ENCODE assay signal across 17 mouse cellular contexts in genomic region chr7:25790615-25791014, GRCm38 (mm10). TPM values are rescaled to one million over a fixed set of nuclear protein-coding genes. Genes with fewer than 3 reads are reported as not detected.
DNase-seq lines count a peak whose midpoint lies in the region; ATAC-seq lines count a peak whose summit lies in the region.
"Had no signal": no experiment of that assay in that cellular context is flagged by ENCODE, and none has a peak within 500 bp of the region (broad histone marks: within the 10 kb centered on the region; RNA-seq: fewer than 3 reads in every experiment).

No protein-coding gene starts in this region.

- H3K4me1 ChIP-seq in hindbrain, embryonic 12.5 days: peaks cover 23% of the 10 kb centered on the region

- H3K36me3 ChIP-seq in hindbrain, embryonic 12.5 days: no peaks in the 10 kb centered on the region
- H3K36me3 ChIP-seq: forebrain, embryonic 12.5 days; midbrain, embryonic 12.5 days had no signal

- H3K27me3 ChIP-seq in hindbrain, embryonic 12.5 days: 0 out of 2 replicates have a peak, but pooled peaks cover 3% of the 10 kb centered on the region
- H3K27me3 ChIP-seq: forebrain, embryonic 12.5 days; midbrain, embryonic 12.5 days; Patski had no signal

- no peak for ATAC-seq in hindbrain, embryonic 12.5 days (ENCODE audit: low FRiP score)
- ATAC-seq: Patski had no signal

- H3K27ac ChIP-seq in hindbrain, embryonic 12.5 days: no peak overlapping the region
- H3K27ac ChIP-seq: forebrain, embryonic 12.5 days; left cerebral cortex, adult 2 months; midbrain, embryonic 12.5 days had no signal

- H3K9ac ChIP-seq in hindbrain, embryonic 12.5 days: no peak overlapping the region
- H3K9ac ChIP-seq: forebrain, embryonic 12.5 days; midbrain, embryonic 12.5 days had no signal

- peak; percentile 76 for DNase-seq in gastrocnemius, adult 18-20 months (ENCODE audit: low spot score)
- DNase-seq in gastrocnemius, postnatal 4 days (ENCODE audit: low spot score in 2 of 2): no peak
- peak; percentile 60 for DNase-seq in 3T3-L1 (ENCODE audit: low read depth, low spot score)
- DNase-seq in heart, adult 8-10 months (ENCODE audit: low spot score): peak; percentile 54
- peak; percentile 54 for DNase-seq in lung, postnatal 14 days
- no peak for DNase-seq in retina, embryonic 14.5 days (ENCODE audit: low spot score)
- no peak for DNase-seq in ovary, postnatal 14 days (ENCODE audit: low spot score)
- DNase-seq: cerebellum, adult 18-20 months; kidney, postnatal 36 days; retina, postnatal 1 day; thymus, adult 2 months had no signal

- no peaks in the 10 kb centered on the region for H3K9me3 ChIP-seq in hindbrain, embryonic 12.5 days (replicated peaks)
- H3K9me3 ChIP-seq: forebrain, embryonic 12.5 days; midbrain, embryonic 12.5 days had no signal

- H3K4me3 ChIP-seq in hindbrain, embryonic 12.5 days: no peak overlapping the region
- H3K4me3 ChIP-seq: forebrain, embryonic 12.5 days; left cerebral cortex, adult 2 months; midbrain, embryonic 12.5 days had no signal

- H3K4me2 ChIP-seq in hindbrain, embryonic 12.5 days (replicated peaks): no peak overlapping the region
- H3K4me2 ChIP-seq: forebrain, embryonic 12.5 days; liver, embryonic 11.5 days; midbrain, embryonic 12.5 days had no signal

- 75% methylated on average over 8 of the region's 8 CpGs for WGBS in hindbrain, embryonic 12.5 days

RNA-seq across cellular contexts. Expression of gene Axl, which starts 2.1 kb away (rescaled TPM):
- 10 to 100 TPM; 27.6 to 42.7 TPM for total RNA-seq in gastrocnemius, adult 18-20 months (2021)
- 100 to 1,000 TPM; 172 to 194 TPM for total RNA-seq in gastrocnemius, postnatal 4 days (2021)
- 10 to 100 TPM; 50.2 to 70.9 (median 65.9) TPM for total RNA-seq in heart, adult 8-10 months (2022)
- polyA plus RNA-seq in hindbrain, embryonic 12.5 days (2016; fragmentation: Nextera tagmentation; extraction: Ambion mirVana): 36.6 and 40.8 TPM in 2 replicates

RNA-seq across cellular contexts. Expression of gene Cyp2s1, which starts 26.1 kb away (rescaled TPM):
- total RNA-seq in gastrocnemius, adult 18-20 months (2021): under 1 TPM; 0.16 to 0.28 TPM
- total RNA-seq in gastrocnemius, postnatal 4 days (2021): under 1 TPM; 0.57 to 0.69 TPM
- 10 to 100 TPM in 1 of 4 experiments, 1 to 10 TPM in 3; 4.1 to 11.5 (median 5.2) TPM for total RNA-seq in heart, adult 8-10 months (2022)
- 1.8 TPM in 2 replicates for polyA plus RNA-seq in hindbrain, embryonic 12.5 days (2016; fragmentation: Nextera tagmentation; extraction: Ambion mirVana)

RNA-seq across cellular contexts. Expression of gene Hnrnpul1, which starts 36.1 kb away (rescaled TPM):
- 10 to 100 TPM; 69.1 to 73.4 TPM for total RNA-seq in gastrocnemius, adult 18-20 months (2021)
- 100 to 1,000 TPM; 131 to 132 TPM for total RNA-seq in gastrocnemius, postnatal 4 days (2021)
- 10 to 100 TPM; 65.8 to 82.6 (median 71.5) TPM for total RNA-seq in heart, adult 8-10 months (2022)
- 68.6 and 76.6 TPM in 2 replicates for polyA plus RNA-seq in hindbrain, embryonic 12.5 days (2016; fragmentation: Nextera tagmentation; extraction: Ambion mirVana)

Comparison
In these comparisons a context has a peak if more than half of its experiments do, and no peak if none do; other contexts are left out.
1. DNase-seq: peak in gastrocnemius, adult 18-20 months (single experiment), 3T3-L1 (single experiment), heart, adult 8-10 months (single experiment) and lung, postnatal 14 days (single experiment); none in gastrocnemius, postnatal 4 days (0 of 2), retina, embryonic 14.5 days (single experiment) and ovary, postnatal 14 days (single experiment).